Mouse (Mus musculus) ES-Bruce4 (cell line): ENCODE measurements around the gene Wasf1.

Experiments
- CTCF ChIP-seq: IDR thresholded peaks from one replicate; pipeline ENCODE4 v1.8.1; 2011; ENCODE audit warnings: low read depth, low read length
- POLR2A ChIP-seq: IDR thresholded peaks from one replicate; pipeline ENCODE4 v1.8.1; 2011; ENCODE audit warnings: low read length; ENCODE audit not compliant: insufficient read depth

DNA sequence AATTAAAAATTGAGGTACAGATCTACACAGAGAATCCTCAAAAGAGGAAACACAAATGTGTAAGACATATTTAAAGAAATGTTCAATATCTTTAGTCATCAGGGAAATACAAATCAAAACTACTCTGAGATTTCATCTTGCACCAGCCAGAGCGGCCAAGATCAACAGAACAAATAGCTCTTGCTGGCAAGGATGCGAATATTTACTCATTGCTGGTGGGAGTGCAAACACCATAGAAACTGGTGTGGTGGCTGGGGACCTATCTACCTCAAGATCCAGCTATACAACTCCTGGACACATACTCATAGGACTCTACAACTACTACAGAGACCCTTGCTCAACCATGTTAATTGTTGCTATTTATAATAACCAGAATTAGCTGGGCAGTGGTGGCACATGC, 12.0 kb upstream of the Wasf1 start:
- TF ChIP-seq CTCF = no peak
- no peak for TF ChIP-seq POLR2A
